Mouse (Mus musculus): ENCODE measurements around the gene Cox10. TPM values are rescaled to one million over a fixed set of nuclear protein-coding genes. Genes with fewer than 3 reads are reported as not detected.

Gene Cox10
- polyA plus RNA-seq, 1 experiment from 2014 or later = 28.0 TPM

- H3K27ac ChIP-seq (ENCODE audit: low read depth, low read length) = no peak overlapping the region
- no peaks in the 10 kb centered on the region for H3K9me3 ChIP-seq (ENCODE audit: control insufficient read depth, low read length)
- H3K36me3 ChIP-seq (ENCODE audit: control insufficient read depth, insufficient read depth, low read length) = peaks cover 5% of the 10 kb centered on the region; the same call in 1 of the 2 replicates
- no peak overlapping the region for H3K9ac ChIP-seq (ENCODE audit: low read length)
- no peak overlapping the region for H3K4me3 ChIP-seq (ENCODE audit: low read depth, low read length)
- no peak for ATAC-seq (ENCODE audit: low FRiP score)
- H3K4me2 ChIP-seq = no peak overlapping the region
- DNase-seq (ENCODE audit: low spot score, missing footprints) = no peak
- 97% methylated on average over 2 of the region's 2 CpGs for WGBS
- H3K27me3 ChIP-seq (ENCODE audit: control insufficient read depth, insufficient read depth, low read length) = no peaks in the 10 kb centered on the region
- no peaks in the 10 kb centered on the region for H3K4me1 ChIP-seq (ENCODE audit: control insufficient read depth, insufficient read depth, low read length)
Measured at GRCm38 (mm10) chr11:64059305-64059704, 20.0 kb downstream of the Cox10 start.

- ATAC-seq (ENCODE audit: low FRiP score) (no peak), DNase-seq (ENCODE audit: low spot score, missing footprints) (no peak)
- H3K27ac ChIP-seq (ENCODE audit: low read depth, low read length) = no peak overlapping the region
- peaks cover 5% of the 10 kb centered on the region; the same call in 1 of the 2 replicates for H3K36me3 ChIP-seq (ENCODE audit: control insufficient read depth, insufficient read depth, low read length)
- H3K9me3 ChIP-seq (ENCODE audit: control insufficient read depth, low read length) = no peaks in the 10 kb centered on the region
- no peaks in the 10 kb centered on the region for H3K4me1 ChIP-seq (ENCODE audit: control insufficient read depth, insufficient read depth, low read length)
- H3K4me3 ChIP-seq (ENCODE audit: low read depth, low read length) = no peak overlapping the region
- no peak overlapping the region for H3K4me2 ChIP-seq
- no peak overlapping the region for H3K9ac ChIP-seq (ENCODE audit: low read length)
- 96% methylated on average over 3 of the region's 3 CpGs for WGBS
- H3K27me3 ChIP-seq (ENCODE audit: control insufficient read depth, insufficient read depth, low read length) = no peaks in the 10 kb centered on the region
Measured at GRCm38 (mm10) chr11:64058474-64058873, 20.8 kb downstream of the Cox10 start.

GRCm38 (mm10) chr11:64053371-64053770, 25.9 kb downstream of the Cox10 start:
- Histone ChIP-seq H3K27me3 (ENCODE audit: control insufficient read depth, insufficient read depth, low read length) (no peaks in the 10 kb centered on the region), H3K9ac (ENCODE audit: low read length) (no peak overlapping the region), H3K4me3 (ENCODE audit: low read depth, low read length) (no peak overlapping the region), H3K9me3 (ENCODE audit: control insufficient read depth, low read length) (no peaks in the 10 kb centered on the region), H3K4me1 (ENCODE audit: control insufficient read depth, insufficient read depth, low read length) (peaks cover 7% of the 10 kb centered on the region), H3K4me2 (no peak overlapping the region), H3K27ac (ENCODE audit: low read depth, low read length) (no peak overlapping the region), H3K36me3 (ENCODE audit: control insufficient read depth, insufficient read depth, low read length) (peaks cover 5% of the 10 kb centered on the region; the same call in 1 of the 2 replicates)
- DNase-seq (ENCODE audit: low spot score, missing footprints) (no peak), ATAC-seq (ENCODE audit: low FRiP score) (no peak)
- WGBS = 80% methylated on average over 5 of the region's 5 CpGs

- Histone ChIP-seq H3K4me1 (ENCODE audit: control insufficient read depth, insufficient read depth, low read length) (peaks cover 7% of the 10 kb centered on the region), H3K4me3 (ENCODE audit: low read depth, low read length) (no peak overlapping the region), H3K27ac (ENCODE audit: low read depth, low read length) (no peak overlapping the region), H3K4me2 (no peak overlapping the region), H3K36me3 (ENCODE audit: control insufficient read depth, insufficient read depth, low read length) (no peaks in the 10 kb centered on the region), H3K9ac (ENCODE audit: low read length) (no peak overlapping the region), H3K27me3 (ENCODE audit: control insufficient read depth, insufficient read depth, low read length) (no peaks in the 10 kb centered on the region), H3K9me3 (ENCODE audit: control insufficient read depth, low read length) (no peaks in the 10 kb centered on the region)
- peak; percentile 86 for DNase-seq (ENCODE audit: low spot score, missing footprints)
- ATAC-seq (ENCODE audit: low FRiP score) = peak; percentile 54; the same call in 1 of the 2 replicates
- WGBS = 42% methylated on average over 9 of the region's 9 CpGs
Measured at GRCm38 (mm10) chr11:64051195-64051968, 27.9 kb downstream of the Cox10 start.

GRCm38 (mm10) chr11:64047432-64047831, 31.8 kb downstream of the Cox10 start:
- H3K27me3 ChIP-seq (ENCODE audit: control insufficient read depth, insufficient read depth, low read length) = no peaks in the 10 kb centered on the region
- no peak overlapping the region for H3K4me3 ChIP-seq (ENCODE audit: low read depth, low read length)
- ATAC-seq (ENCODE audit: low FRiP score) (no peak), DNase-seq (ENCODE audit: low spot score, missing footprints) (no peak)
- WGBS = 94% methylated on average over 13 of the region's 13 CpGs
- no peak overlapping the region for H3K4me2 ChIP-seq
- H3K36me3 ChIP-seq (ENCODE audit: control insufficient read depth, insufficient read depth, low read length) = no peaks in the 10 kb centered on the region; the same call in 1 of the 2 replicates
- H3K9me3 ChIP-seq (ENCODE audit: control insufficient read depth, low read length) = no peaks in the 10 kb centered on the region
- peaks cover 7% of the 10 kb centered on the region for H3K4me1 ChIP-seq (ENCODE audit: control insufficient read depth, insufficient read depth, low read length)
- no peak overlapping the region for H3K27ac ChIP-seq (ENCODE audit: low read depth, low read length)
- no peak overlapping the region for H3K9ac ChIP-seq (ENCODE audit: low read length)

GRCm38 (mm10) chr11:64045041-64045440, 34.2 kb downstream of the Cox10 start:
- ATAC-seq (ENCODE audit: low FRiP score) = no peak
- no peaks in the 10 kb centered on the region for H3K9me3 ChIP-seq (ENCODE audit: control insufficient read depth, low read length)

GRCm38 (mm10) chr11:64044024-64044423, 35.2 kb downstream of the Cox10 start:
- H3K9me3 ChIP-seq (ENCODE audit: control insufficient read depth, low read length) = no peaks in the 10 kb centered on the region
- no peaks in the 10 kb centered on the region for H3K27me3 ChIP-seq (ENCODE audit: control insufficient read depth, insufficient read depth, low read length)
- no peaks in the 10 kb centered on the region for H3K4me1 ChIP-seq (ENCODE audit: control insufficient read depth, insufficient read depth, low read length)
- H3K9ac ChIP-seq (ENCODE audit: low read length) = no peak overlapping the region
- DNase-seq (ENCODE audit: low spot score, missing footprints) = peak; percentile 53
- H3K4me3 ChIP-seq (ENCODE audit: low read depth, low read length) = no peak overlapping the region
- H3K4me2 ChIP-seq = no peak overlapping the region
- H3K36me3 ChIP-seq (ENCODE audit: control insufficient read depth, insufficient read depth, low read length) = no peaks in the 10 kb centered on the region; the same call in 1 of the 2 replicates
- 98% methylated on average over 3 of the region's 3 CpGs for WGBS
- no peak for ATAC-seq (ENCODE audit: low FRiP score)
- no peak overlapping the region for H3K27ac ChIP-seq (ENCODE audit: low read depth, low read length)

More at GRCm38 (mm10) chr11:64045041-64045440, 34.2 kb downstream of the Cox10 start:
- WGBS = 85% methylated on average over 4 of the region's 4 CpGs
- Histone ChIP-seq H3K27me3 (ENCODE audit: control insufficient read depth, insufficient read depth, low read length) (no peaks in the 10 kb centered on the region), H3K4me1 (ENCODE audit: control insufficient read depth, insufficient read depth, low read length) (no peaks in the 10 kb centered on the region), H3K9ac (ENCODE audit: low read length) (no peak overlapping the region), H3K36me3 (ENCODE audit: control insufficient read depth, insufficient read depth, low read length) (no peaks in the 10 kb centered on the region; the same call in 1 of the 2 replicates), H3K27ac (ENCODE audit: low read depth, low read length) (no peak overlapping the region), H3K4me3 (ENCODE audit: low read depth, low read length) (no peak overlapping the region), H3K4me2 (no peak overlapping the region)
- no peak for DNase-seq (ENCODE audit: low spot score, missing footprints)

GRCm38 (mm10) chr11:64041281-64041680, 38.0 kb downstream of the Cox10 start:
- Histone ChIP-seq H3K27me3 (ENCODE audit: control insufficient read depth, insufficient read depth, low read length) (no peaks in the 10 kb centered on the region), H3K9ac (ENCODE audit: low read length) (no peak overlapping the region), H3K9me3 (ENCODE audit: control insufficient read depth, low read length) (no peaks in the 10 kb centered on the region), H3K4me3 (ENCODE audit: low read depth, low read length) (no peak overlapping the region), H3K36me3 (ENCODE audit: control insufficient read depth, insufficient read depth, low read length) (no peaks in the 10 kb centered on the region; the same call in 1 of the 2 replicates), H3K4me1 (ENCODE audit: control insufficient read depth, insufficient read depth, low read length) (no peaks in the 10 kb centered on the region), H3K4me2 (no peak overlapping the region), H3K27ac (ENCODE audit: low read depth, low read length) (no peak overlapping the region)
- ATAC-seq (ENCODE audit: low FRiP score) = no peak
- 59% methylated on average over 7 of the region's 7 CpGs for WGBS
- DNase-seq (ENCODE audit: low spot score, missing footprints) = no peak

- Histone ChIP-seq H3K4me2 (no peak overlapping the region), H3K27me3 (ENCODE audit: control insufficient read depth, insufficient read depth, low read length) (no peaks in the 10 kb centered on the region), H3K4me1 (ENCODE audit: control insufficient read depth, insufficient read depth, low read length) (no peaks in the 10 kb centered on the region), H3K27ac (ENCODE audit: low read depth, low read length) (no peak overlapping the region), H3K9me3 (ENCODE audit: control insufficient read depth, low read length) (no peaks in the 10 kb centered on the region), H3K36me3 (ENCODE audit: control insufficient read depth, insufficient read depth, low read length) (no peaks in the 10 kb centered on the region), H3K9ac (ENCODE audit: low read length) (no peak overlapping the region), H3K4me3 (ENCODE audit: low read depth, low read length) (no peak overlapping the region)
- DNase-seq (ENCODE audit: low spot score, missing footprints) (no peak), ATAC-seq (ENCODE audit: low FRiP score) (no peak)
- WGBS = 38% methylated on average over 1 of the region's 1 CpGs
Measured at GRCm38 (mm10) chr11:64039600-64039999, 39.7 kb downstream of the Cox10 start.

All from midbrain, embryonic 11.5 days (tissue).